Mouse (Mus musculus): ENCODE results near the gene Srek1. TPM values are rescaled to one million over a fixed set of nuclear protein-coding genes. Genes with fewer than 3 reads are reported as not detected.

Srek1 gene
- 28.1 and 29.5 TPM in 2 replicates for polyA plus RNA-seq (2015; fragmentation: Nextera tagmentation; extraction: Ambion mirVana)

GRCm38 (mm10) chr13:103774119-103774757, at the start of gene Srek1:
Gene Srek1, minus strand, starts transcription at chr13:103774608.

Other genes with a start within 250 kb of the Srek1 start
- 10.5 and 12.4 TPM in 2 replicates for gene Erbin, start 145.9 kb upstream of the Srek1 start, polyA plus RNA-seq (2015; fragmentation: Nextera tagmentation; extraction: Ambion mirVana)